Mouse (Mus musculus) liver, embryonic 13.5 days (tissue): ENCODE measurements around the gene Adgrl1. TPM values are rescaled to one million over a fixed set of nuclear protein-coding genes. Genes with fewer than 3 reads are reported as not detected.
"Not testable (repeated sequence)": the region's sequence is repeated elsewhere in the genome, so short reads cannot be mapped to it uniquely, and the experiment has no call there.

Experiments
- ATAC-seq: fragments of 200-750 bp; cut with Nextera tagmentation; 2 replicates; pipeline ENCODE4 v1.8.0; 2017; ENCODE audit warnings: low read depth, mild to moderate bottlenecking, moderate number of reproducible peaks, moderate library complexity
- DNase-seq: peaks from one replicate; pipeline ENCODE4 v3.0.0; 2022
- H3K27ac ChIP-seq: fragments of 300-500 bp; sonication (generic); 2 replicates; pipeline ENCODE4 v1.5.1; 2015; ENCODE audit warnings: moderate library complexity, mild to moderate bottlenecking, inconsistent platforms
- H3K27me3 ChIP-seq: fragments of 300-500 bp; sonication (generic); 2 replicates; pipeline ENCODE4 v1.6.1; 2015; ENCODE audit warnings: mild to moderate bottlenecking, inconsistent platforms
- H3K36me3 ChIP-seq: fragments of 300-500 bp; sonication (generic); 2 replicates; pipeline ENCODE4 v1.6.1; 2015; ENCODE audit warnings: mild to moderate bottlenecking, inconsistent platforms
- H3K4me1 ChIP-seq: fragments of 300-500 bp; sonication (generic); replicated peaks from 2 replicates; pipeline ENCODE4 v1.6.1; 2015; ENCODE audit warnings: inconsistent platforms
- H3K4me2 ChIP-seq: fragments of 300-500 bp; sonication (generic); 2 replicates; pipeline ENCODE4 v1.6.1; 2015; ENCODE audit warnings: inconsistent platforms, mild to moderate bottlenecking, moderate library complexity
- H3K4me3 ChIP-seq: fragments of 300-500 bp; sonication (generic); replicated peaks from 2 replicates; pipeline ENCODE4 v1.5.1; 2015; ENCODE audit warnings: mild to moderate bottlenecking, inconsistent platforms
- H3K9ac ChIP-seq: fragments of 300-500 bp; sonication (generic); 2 replicates; pipeline ENCODE4 v1.6.1; 2015; ENCODE audit warnings: mild to moderate bottlenecking, inconsistent platforms
- H3K9me3 ChIP-seq: fragments of 300-500 bp; sonication (generic); replicated peaks from 2 replicates; pipeline ENCODE4 v1.6.1; 2016; ENCODE audit warnings: inconsistent platforms
- WGBS: fragments of 180-500 bp; shearing (Covaris S2); methylation state at CpG from one replicate; pipeline ENCODE4 v1.1.7; 2015; ENCODE audit not compliant: insufficient replicate concordance; 5-methylcytosine and 5-hydroxymethylcytosine counted together
- polyA plus RNA-seq: library from polyadenylated mRNA; unstranded; fragments of >200 nt; fragmentation: Nextera tagmentation; extraction: Ambion mirVana; gene quantifications from 2 replicates; pipeline ENCODE4 v1.2.1, GENCODE M21; 2015

Gene Adgrl1
- polyA plus RNA-seq, 1 experiment from 2014 or later: 1.7 TPM

DNA sequence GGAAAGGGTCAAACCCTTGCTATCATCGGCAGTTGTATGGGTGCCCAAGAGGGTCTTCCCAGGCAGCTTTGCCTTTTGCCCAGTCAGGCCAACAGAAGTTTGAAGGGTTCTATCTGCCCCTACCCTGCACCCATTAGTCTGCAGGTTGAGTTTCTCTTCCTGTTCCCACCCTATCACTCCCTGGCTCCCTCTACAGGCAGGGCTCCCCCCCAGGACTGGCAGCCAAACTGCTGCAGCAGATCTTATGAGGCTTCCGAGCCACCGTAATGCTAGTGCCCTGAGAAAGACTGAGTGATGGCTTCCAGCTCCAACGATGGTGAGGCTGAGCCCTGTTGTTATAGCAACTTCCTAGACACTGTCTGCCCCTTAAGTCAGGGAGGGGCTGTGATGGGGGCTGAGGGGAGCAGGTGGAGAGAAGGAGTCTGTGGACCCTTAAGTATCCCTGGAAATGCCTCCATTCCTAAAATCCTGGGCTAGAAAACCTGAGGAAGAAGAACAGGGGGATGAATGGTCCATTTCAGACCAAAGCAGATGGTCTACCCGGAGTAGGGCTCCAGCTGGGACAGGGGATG lies 77.0 kb downstream of the Adgrl1 start:
- H3K27me3 ChIP-seq: no peaks in the 10 kb centered on the region
- no peaks in the 10 kb centered on the region for H3K9me3 ChIP-seq
- peaks cover 19% of the 10 kb centered on the region for H3K36me3 ChIP-seq
- DNase-seq: no peak
- H3K4me3 ChIP-seq: no peak overlapping the region
- H3K4me1 ChIP-seq: peaks cover 55% of the 10 kb centered on the region
- no peak overlapping the region for H3K4me2 ChIP-seq
- ATAC-seq: no peak
- H3K9ac ChIP-seq: no peak overlapping the region
- H3K27ac ChIP-seq: 0 out of 2 replicates have a peak overlapping the region, but pooled peaks have one; percentile 35
- 81% methylated on average over 5 of the region's 5 CpGs for WGBS

DNA sequence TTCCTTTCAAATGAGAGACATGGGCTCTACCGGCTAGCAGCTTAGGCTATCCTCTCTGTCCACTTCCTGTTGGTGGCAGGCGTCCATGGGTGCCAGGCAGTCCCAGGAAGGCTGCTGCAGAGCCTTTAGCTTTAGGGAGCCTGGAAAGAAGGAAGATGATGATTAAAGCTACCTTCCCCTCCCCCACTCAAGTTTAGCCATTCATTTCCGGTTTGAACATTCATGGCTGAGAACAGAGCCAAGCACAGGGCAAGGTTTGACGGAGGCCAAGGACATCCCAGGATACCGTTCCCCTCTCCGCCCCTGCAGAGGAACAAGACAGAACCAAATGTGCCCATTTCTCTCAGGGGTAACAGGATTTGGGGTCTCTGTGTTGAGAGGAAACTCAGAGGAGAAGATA lies 77.7 kb downstream of the Adgrl1 start:
- no peak for ATAC-seq
- Histone ChIP-seq H3K9ac (no peak overlapping the region), H3K4me2 (no peak overlapping the region), H3K4me3 (no peak overlapping the region), H3K9me3 (no peaks in the 10 kb centered on the region), H3K36me3 (peaks cover 27% of the 10 kb centered on the region), H3K27ac (peak overlapping the region; percentile 35), H3K4me1 (peaks cover 55% of the 10 kb centered on the region), H3K27me3 (no peaks in the 10 kb centered on the region)
- 43% methylated on average over 6 of the region's 6 CpGs for WGBS
- no peak for DNase-seq

DNA sequence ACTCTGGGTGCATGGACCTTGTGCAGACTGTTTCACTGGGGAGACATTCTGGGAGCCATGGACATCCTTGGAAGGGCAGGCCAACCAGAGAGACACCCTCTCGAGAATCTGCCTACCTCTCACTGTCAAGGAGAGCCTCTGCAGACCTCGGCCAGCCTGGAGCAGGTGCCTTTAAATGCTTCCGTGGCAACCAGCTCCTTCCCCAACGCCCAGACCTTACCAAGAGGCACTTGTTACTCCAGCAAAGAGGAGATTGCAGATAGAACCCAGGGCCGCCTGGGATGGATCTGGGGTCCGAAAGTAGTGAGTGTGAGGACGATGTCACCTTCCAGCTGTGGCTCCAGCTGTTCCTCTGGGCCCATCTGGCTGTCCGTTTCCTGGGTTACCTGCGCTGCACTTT lies 78.3 kb downstream of the Adgrl1 start:
- DNase-seq: no peak
- ATAC-seq: no peak
- Histone ChIP-seq H3K9ac (no peak overlapping the region), H3K4me1 (peaks cover 56% of the 10 kb centered on the region), H3K27me3 (no peaks in the 10 kb centered on the region), H3K4me3 (no peak overlapping the region), H3K36me3 (peaks cover 32% of the 10 kb centered on the region), H3K9me3 (no peaks in the 10 kb centered on the region), H3K4me2 (no peak overlapping the region), H3K27ac (peak overlapping the region; percentile 35; the same call in 1 of the 2 replicates)
- WGBS: 72% methylated on average over 9 of the region's 9 CpGs

DNA sequence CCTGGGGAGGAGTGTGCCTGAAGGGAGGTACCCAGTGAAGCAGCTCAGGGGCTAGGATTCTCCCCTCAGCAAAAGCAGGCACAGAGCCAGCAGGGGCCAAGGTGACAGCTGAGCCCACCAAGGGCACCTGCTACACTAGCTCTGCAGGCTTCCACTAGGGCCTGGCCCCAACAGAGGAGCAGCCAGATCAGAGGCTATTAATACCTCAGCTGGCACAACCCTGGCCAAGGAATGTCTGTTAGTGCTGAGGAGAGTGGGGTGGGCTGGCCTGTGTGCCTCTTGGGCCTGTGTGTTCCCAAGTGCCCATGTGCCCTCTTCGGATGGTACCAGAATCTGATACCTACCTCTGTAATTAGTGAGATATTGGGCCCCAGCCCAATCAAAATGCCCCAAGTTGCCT lies 80.3 kb downstream of the Adgrl1 start:
- WGBS: 71% methylated on average over 1 of the region's 1 CpGs
- H3K4me3 ChIP-seq: no peak overlapping the region
- no peak overlapping the region for H3K27ac ChIP-seq
- no peak overlapping the region for H3K4me2 ChIP-seq
- peaks cover 50% of the 10 kb centered on the region for H3K36me3 ChIP-seq
- H3K27me3 ChIP-seq: no peaks in the 10 kb centered on the region
- no peak for DNase-seq
- peaks cover 35% of the 10 kb centered on the region for H3K4me1 ChIP-seq
- no peaks in the 10 kb centered on the region for H3K9me3 ChIP-seq
- H3K9ac ChIP-seq: no peak overlapping the region
- ATAC-seq: no peak

GRCm38 (mm10) chr8:83980845-83981244 lies 80.9 kb downstream of the Adgrl1 start:
- 74% methylated on average over 8 of the region's 8 CpGs for WGBS
- DNase-seq (no peak), ATAC-seq (no peak)
- peaks cover 54% of the 10 kb centered on the region for H3K36me3 ChIP-seq
- H3K9me3 ChIP-seq: no peaks in the 10 kb centered on the region
- no peak overlapping the region for H3K4me2 ChIP-seq
- H3K9ac ChIP-seq: no peak overlapping the region
- no peak overlapping the region for H3K27ac ChIP-seq
- peaks cover 34% of the 10 kb centered on the region for H3K4me1 ChIP-seq
- H3K4me3 ChIP-seq: no peak overlapping the region
- no peaks in the 10 kb centered on the region for H3K27me3 ChIP-seq

GRCm38 (mm10) chr8:83981533-83981932 lies 81.6 kb downstream of the Adgrl1 start:
- no peaks in the 10 kb centered on the region for H3K9me3 ChIP-seq
- H3K27ac ChIP-seq: no peak overlapping the region
- WGBS: 85% methylated on average over 7 of the region's 7 CpGs
- no peak overlapping the region for H3K4me3 ChIP-seq
- DNase-seq (no peak), ATAC-seq (no peak)
- H3K27me3 ChIP-seq: no peaks in the 10 kb centered on the region
- no peak overlapping the region for H3K4me2 ChIP-seq
- peaks cover 28% of the 10 kb centered on the region for H3K4me1 ChIP-seq
- H3K36me3 ChIP-seq: peaks cover 61% of the 10 kb centered on the region
- H3K9ac ChIP-seq: no peak overlapping the region

DNA sequence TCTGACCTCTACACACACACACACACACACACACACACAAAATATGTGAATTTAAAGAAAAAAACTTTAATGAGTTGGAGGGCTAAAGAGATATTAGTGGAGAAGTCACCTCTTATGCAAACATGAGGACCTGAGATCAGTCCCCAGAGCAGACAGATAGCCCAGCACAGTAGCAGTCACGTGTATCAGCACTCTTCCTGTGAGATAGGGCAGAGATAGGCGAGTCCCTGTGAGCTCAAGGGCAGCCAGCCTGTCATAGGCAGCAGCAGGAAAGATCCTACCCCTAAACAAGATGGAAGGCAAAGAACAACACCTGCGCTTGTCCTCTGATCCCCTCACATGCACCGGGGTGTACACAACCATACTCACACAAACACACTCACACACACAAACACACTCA lies 82.5 kb downstream of the Adgrl1 start:
- H3K4me1 ChIP-seq: peaks cover 19% of the 10 kb centered on the region
- no peak overlapping the region for H3K9ac ChIP-seq
- no peak overlapping the region for H3K4me3 ChIP-seq
- H3K9me3 ChIP-seq: no peaks in the 10 kb centered on the region
- DNase-seq (no peak), ATAC-seq (peak; percentile 80)
- H3K36me3 ChIP-seq: peaks cover 70% of the 10 kb centered on the region
- H3K4me2 ChIP-seq: no peak overlapping the region
- WGBS: 56% methylated on average over 4 of the region's 4 CpGs
- H3K27me3 ChIP-seq: no peaks in the 10 kb centered on the region
- no peak overlapping the region for H3K27ac ChIP-seq

GRCm38 (mm10) chr8:83983222-83983621 lies 83.3 kb downstream of the Adgrl1 start:
- H3K9ac ChIP-seq, H3K9me3 ChIP-seq, H3K4me2 ChIP-seq, H3K4me3 ChIP-seq, H3K27me3 ChIP-seq, DNase-seq, H3K27ac ChIP-seq, ATAC-seq: not testable (repeated sequence)
- peaks cover 78% of the 10 kb centered on the region for H3K36me3 ChIP-seq
- H3K4me1 ChIP-seq: peaks cover 11% of the 10 kb centered on the region
- WGBS: 86% methylated on average over 2 of the region's 2 CpGs

- H3K9ac ChIP-seq: no peak overlapping the region
- H3K27ac ChIP-seq: no peak overlapping the region
- DNase-seq (no peak), ATAC-seq (no peak)
- H3K9me3 ChIP-seq: no peaks in the 10 kb centered on the region
- no peaks in the 10 kb centered on the region for H3K27me3 ChIP-seq
- peaks cover 36% of the 10 kb centered on the region for H3K4me1 ChIP-seq
- H3K4me3 ChIP-seq: no peak overlapping the region
- WGBS: 55% methylated on average over 7 of the region's 7 CpGs
- H3K4me2 ChIP-seq: no peak overlapping the region
- H3K36me3 ChIP-seq: peaks cover 75% of the 10 kb centered on the region
Observed at GRCm38 (mm10) chr8:83989243-83989642, 89.3 kb downstream of the Adgrl1 start.

DNA sequence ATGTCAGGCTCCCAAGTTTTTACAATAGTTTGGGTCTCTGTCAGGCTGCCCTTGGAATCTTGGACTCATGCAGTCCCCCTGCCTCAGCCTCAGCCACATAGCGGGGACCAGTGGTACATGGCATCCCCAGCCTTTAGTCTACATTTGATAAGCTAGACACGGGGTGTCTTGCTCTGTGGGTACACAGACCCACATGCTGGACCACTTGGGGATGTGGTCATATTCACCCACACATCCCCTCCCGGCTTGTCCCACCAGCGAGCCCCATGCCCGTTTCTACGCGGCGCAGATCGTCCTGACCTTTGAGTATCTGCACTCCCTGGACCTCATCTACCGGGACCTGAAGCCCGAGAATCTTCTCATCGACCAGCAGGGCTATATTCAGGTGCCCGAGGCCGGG lies 90.3 kb downstream of the Adgrl1 start:
- ATAC-seq (no peak), DNase-seq (no peak)
- Histone ChIP-seq H3K36me3 (peaks cover 71% of the 10 kb centered on the region), H3K4me1 (peaks cover 41% of the 10 kb centered on the region), H3K4me2 (no peak overlapping the region), H3K27ac (no peak overlapping the region), H3K27me3 (no peaks in the 10 kb centered on the region), H3K4me3 (no peak overlapping the region), H3K9ac (no peak overlapping the region), H3K9me3 (no peaks in the 10 kb centered on the region)
- 88% methylated on average over 14 of the region's 14 CpGs for WGBS
